Mouse (Mus musculus): ENCODE results near the gene Upp1.

The Upp1 gene

DNA sequence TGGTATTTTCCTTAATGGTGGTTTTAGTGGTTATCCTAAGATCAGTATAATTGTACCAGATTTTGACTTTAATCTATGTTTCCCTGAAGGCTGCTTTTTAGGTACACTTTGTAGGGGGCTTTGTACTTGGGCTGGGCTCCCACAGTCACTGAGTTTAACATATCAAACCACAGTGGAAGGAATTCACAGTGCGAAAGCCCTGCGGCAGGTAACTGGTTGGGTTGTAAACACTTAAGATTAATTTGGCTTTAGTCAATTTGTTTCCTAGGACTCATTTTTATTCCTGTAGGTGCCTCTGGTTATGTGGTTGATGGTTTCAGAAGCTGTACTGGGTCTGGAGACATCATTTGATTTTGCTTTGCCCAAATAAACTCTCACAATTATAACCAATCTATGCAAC lies 49.4 kb downstream of the Upp1 start:
- DNase-seq = no peak

DNA sequence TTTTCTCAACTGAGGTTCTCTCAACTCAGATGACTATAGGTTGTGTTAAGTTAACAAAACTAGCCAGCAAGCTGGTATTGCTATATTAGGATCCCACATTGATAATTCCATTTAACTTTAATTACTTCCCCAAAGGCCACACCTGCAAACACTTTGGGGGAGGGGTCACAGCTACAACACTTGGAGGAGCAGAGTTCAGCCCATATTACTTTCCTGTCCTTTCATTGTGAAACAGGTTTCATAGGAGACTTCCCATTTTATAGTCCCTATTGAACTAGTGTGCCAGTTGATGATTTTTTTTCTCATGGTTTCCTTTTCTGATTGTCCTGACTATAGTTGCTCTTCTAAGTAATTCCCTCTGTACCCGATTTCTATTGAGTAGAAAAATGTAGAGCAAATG lies 63.6 kb downstream of the Upp1 start:
- DNase-seq = no peak
